Mouse (Mus musculus) forebrain, postnatal 0 days (tissue): ENCODE data around the gene Fat2. TPM values are rescaled to one million over a fixed set of nuclear protein-coding genes. Genes with fewer than 3 reads are reported as not detected.

Experiments
- ATAC-seq: fragments of 200-750 bp; cut with Nextera tagmentation; 2 replicates; pipeline ENCODE4 v1.8.0; 2017; ENCODE audit warnings: mild to moderate bottlenecking, moderate library complexity
- DNase-seq: peaks from one replicate; pipeline ENCODE4 v3.0.0-alpha.2; 2015
- H3K27ac ChIP-seq: fragments of 300-500 bp; sonication (generic); 2 replicates; pipeline ENCODE4 v1.5.1; 2014; ENCODE audit warnings: low read depth, mild to moderate bottlenecking, antibody characterized with exemption, low read length, moderate library complexity, mixed read lengths
- H3K27me3 ChIP-seq: fragments of 300-500 bp; sonication (generic); 2 replicates; pipeline ENCODE4 v1.6.1; 2014; ENCODE audit warnings: mild to moderate bottlenecking, low read length, mixed read lengths; ENCODE audit not compliant: insufficient read depth
- H3K36me3 ChIP-seq: fragments of 300-500 bp; sonication (generic); 2 replicates; pipeline ENCODE4 v1.6.1; 2014; ENCODE audit warnings: mild to moderate bottlenecking, moderate library complexity; ENCODE audit not compliant: insufficient read depth
- H3K4me1 ChIP-seq: fragments of 300-500 bp; sonication (generic); 2 replicates; pipeline ENCODE4 v1.6.1; 2014; ENCODE audit warnings: antibody characterized with exemption; ENCODE audit not compliant: insufficient read depth
- H3K4me2 ChIP-seq: fragments of 300-500 bp; sonication (generic); 2 replicates; pipeline ENCODE4 v1.6.1; 2014; ENCODE audit warnings: low read depth, mild to moderate bottlenecking, moderate library complexity
- H3K4me3 ChIP-seq: fragments of 300-500 bp; sonication (generic); 2 replicates; pipeline ENCODE4 v1.5.1; 2014; ENCODE audit warnings: low read depth, low read length, mixed read lengths
- H3K9ac ChIP-seq: fragments of 300-500 bp; sonication (generic); 2 replicates; pipeline ENCODE4 v1.6.1; 2014; ENCODE audit warnings: mild to moderate bottlenecking
- H3K9me3 ChIP-seq: fragments of 300-500 bp; sonication (generic); 2 replicates; pipeline ENCODE4 v1.6.1; 2016; ENCODE audit warnings: low read length
- CTCF ChIP-seq: sonication (generic); IDR thresholded peaks from 2 replicates; pipeline ENCODE4 v1.5.1; 2016; ENCODE audit warnings: antibody characterized with exemption, control low read depth, low read depth
- WGBS: fragments of 180-500 bp; shearing (Covaris S2); extraction: QIAGEN DNeasy Blood & Tissue Kit; methylation state at CpG from one replicate; pipeline ENCODE4 v1.1.7; 2014; 5-methylcytosine and 5-hydroxymethylcytosine counted together
- polyA plus RNA-seq: library from polyadenylated mRNA; unstranded; fragments of >200 nt; fragmentation: Nextera tagmentation; extraction: Ambion mirVana; gene quantifications from 2 replicates; pipeline ENCODE4 v1.2.1, GENCODE M21; 2015
- total RNA-seq: library from RNA; depleted of rRNA; stranded (reverse); fragments of >200 nt; gene quantifications from 2 replicates; pipeline ENCODE4 v1.2.3, GENCODE M21; 2014; rRNA removed

The Fat2 gene
- total RNA-seq (0.38 and 0.52 TPM in 2 replicates), polyA plus RNA-seq (0.01 and 0.06 TPM in 2 replicates)

DNA sequence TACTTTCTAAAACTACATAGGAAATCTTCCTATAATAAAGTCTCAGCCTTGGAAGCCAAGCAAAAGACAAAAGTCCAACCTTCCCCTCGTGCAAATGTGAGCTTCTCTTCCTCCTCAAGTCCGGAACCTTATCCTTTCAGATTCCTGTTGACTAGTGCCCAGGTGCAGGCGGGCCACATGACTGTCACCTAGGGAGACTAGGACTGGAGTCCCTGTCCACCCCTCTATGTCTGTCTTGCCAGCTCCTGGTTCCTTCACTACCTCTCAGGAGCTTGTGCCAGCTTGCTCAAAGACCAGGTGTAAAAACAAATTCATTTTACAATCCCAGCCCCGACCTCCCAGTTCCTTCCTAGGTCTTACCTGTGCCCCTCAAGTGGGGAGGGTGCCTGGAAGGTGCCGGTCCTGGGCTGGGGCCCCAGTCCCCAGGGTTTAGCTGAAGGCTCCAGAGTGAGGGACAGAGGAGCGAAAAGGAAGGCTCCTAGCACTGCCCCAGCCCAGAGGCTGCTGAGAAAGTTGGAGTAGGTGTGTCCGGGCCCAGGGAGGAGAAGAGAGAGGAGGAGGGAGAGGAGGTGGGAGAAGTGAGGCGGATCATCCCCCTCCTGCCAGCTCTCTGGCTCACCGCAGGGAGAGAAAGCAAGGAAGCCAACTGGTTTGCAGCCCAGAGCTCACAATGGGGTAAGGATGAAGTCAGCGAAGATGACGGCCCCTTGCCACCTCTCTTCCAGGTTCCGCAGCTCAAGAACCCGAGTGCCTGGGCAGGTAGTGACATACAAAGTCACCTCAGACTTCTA, at the start of gene Fat2:
Gene Fat2 (minus strand): TSS at position 464 of the 791 bp plus-strand sequence.
- Histone ChIP-seq H3K9ac (no peak within 1 kb of the TSS), H3K4me2 (no peak within 1 kb of the TSS), H3K36me3 (no peaks in the 10 kb centered on the region), H3K4me1 (no peaks in the 10 kb centered on the region), H3K27me3 (no peaks in the 10 kb centered on the region), H3K4me3 (no peak within 1 kb of the TSS), H3K9me3 (no peaks in the 10 kb centered on the region), H3K27ac (no peak within 1 kb of the TSS)
- WGBS: 44% methylated on average over 13 of the region's 13 CpGs
- TF ChIP-seq CTCF: no peak
- DNase-seq (no peak), ATAC-seq (no peak)

DNA sequence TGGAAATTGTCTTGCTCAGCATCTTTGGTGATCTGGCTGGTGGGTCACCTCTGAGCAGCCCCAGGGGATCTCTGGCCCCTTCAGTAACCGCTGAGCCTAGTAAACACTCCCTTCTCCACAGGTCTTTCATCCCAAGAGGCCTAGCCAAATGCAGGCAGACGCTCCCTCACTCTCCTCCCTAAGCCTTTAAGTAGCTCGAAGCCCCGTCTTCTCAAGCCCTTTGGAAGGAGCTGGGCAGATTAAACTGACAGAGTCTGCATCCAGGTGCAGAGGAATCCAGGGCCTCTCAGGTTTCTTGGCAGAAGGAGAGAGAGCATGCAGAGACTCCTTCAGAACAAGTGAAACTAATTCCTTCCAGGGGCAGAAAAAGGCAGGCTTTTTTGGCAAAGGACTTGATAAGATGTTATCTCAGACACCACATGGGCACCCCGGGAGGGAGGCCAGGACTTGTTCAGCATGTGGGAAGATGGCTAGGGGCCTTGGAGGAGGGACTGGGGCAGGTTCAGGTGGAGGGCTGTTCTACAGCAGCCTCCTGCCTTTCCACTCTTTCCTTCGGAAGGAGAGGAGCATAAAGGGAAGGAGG, 47.2 kb upstream of the Fat2 start:
- 19% methylated on average over 6 of the region's 6 CpGs for WGBS
- Histone ChIP-seq H3K27ac (no peak overlapping the region), H3K4me2 (no peak overlapping the region), H3K27me3 (no peaks in the 10 kb centered on the region), H3K36me3 (no peaks in the 10 kb centered on the region), H3K9ac (no peak overlapping the region), H3K4me3 (no peak overlapping the region), H3K9me3 (no peaks in the 10 kb centered on the region), H3K4me1 (no peaks in the 10 kb centered on the region)
- ATAC-seq (no peak), DNase-seq (no peak)
- TF ChIP-seq CTCF: no peak

DNA sequence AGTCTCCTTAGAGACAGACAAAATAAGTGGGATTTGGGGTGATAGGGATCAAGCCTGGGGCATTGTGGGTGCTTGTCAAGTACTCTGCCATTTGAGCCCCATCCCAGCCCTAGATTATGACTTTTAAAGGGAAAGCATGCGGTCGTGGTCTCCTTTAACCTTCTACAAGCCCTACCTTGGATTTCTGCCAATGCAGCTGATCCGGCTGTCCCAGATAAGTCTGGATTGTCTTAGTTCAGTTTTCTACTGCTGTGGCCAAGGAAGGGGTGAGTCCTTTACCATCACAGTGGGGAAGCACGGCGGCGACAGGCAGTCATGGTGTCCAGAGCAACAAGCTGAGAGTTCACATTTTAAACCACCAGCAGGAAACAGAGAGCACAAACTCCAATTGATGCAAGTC, 44.5 kb upstream of the Fat2 start:
- TF ChIP-seq CTCF: no peak
- DNase-seq (no peak), ATAC-seq (no peak)
- Histone ChIP-seq H3K27me3 (no peaks in the 10 kb centered on the region), H3K36me3 (no peaks in the 10 kb centered on the region), H3K9ac (no peak overlapping the region), H3K4me2 (no peak overlapping the region), H3K4me1 (no peaks in the 10 kb centered on the region), H3K9me3 (no peaks in the 10 kb centered on the region), H3K27ac (no peak overlapping the region), H3K4me3 (no peak overlapping the region)
- WGBS: 59% methylated on average over 6 of the region's 6 CpGs

DNA sequence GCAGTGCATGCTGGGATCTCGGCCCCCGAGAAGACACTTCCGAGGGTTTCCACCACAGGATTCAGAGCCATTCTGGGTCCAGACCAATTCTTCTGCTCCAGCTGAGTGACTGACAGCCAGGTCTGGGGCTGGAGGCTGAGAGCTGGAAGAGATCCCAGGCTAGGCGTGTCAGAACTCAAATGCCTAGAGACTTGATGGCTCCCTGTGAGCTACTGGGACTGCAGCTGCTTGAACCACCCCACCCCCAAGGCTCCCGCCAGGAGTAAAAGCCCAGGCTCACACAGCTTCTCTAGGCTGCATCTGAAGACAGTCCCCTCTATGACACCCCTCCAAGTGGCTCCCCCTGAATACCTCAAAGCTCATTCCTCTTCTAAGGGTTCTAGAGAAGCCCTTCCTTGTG, 42.0 kb upstream of the Fat2 start:
- H3K36me3 ChIP-seq: no peaks in the 10 kb centered on the region
- H3K9me3 ChIP-seq: no peaks in the 10 kb centered on the region
- H3K4me3 ChIP-seq: no peak overlapping the region
- DNase-seq: peak; percentile 70
- 38% methylated on average over 5 of the region's 5 CpGs for WGBS
- H3K4me2 ChIP-seq: no peak overlapping the region
- H3K4me1 ChIP-seq: no peaks in the 10 kb centered on the region
- no peak overlapping the region for H3K27ac ChIP-seq
- ATAC-seq: peak; percentile 93
- no peaks in the 10 kb centered on the region for H3K27me3 ChIP-seq
- no peak overlapping the region for H3K9ac ChIP-seq
- no peak for TF ChIP-seq CTCF

DNA sequence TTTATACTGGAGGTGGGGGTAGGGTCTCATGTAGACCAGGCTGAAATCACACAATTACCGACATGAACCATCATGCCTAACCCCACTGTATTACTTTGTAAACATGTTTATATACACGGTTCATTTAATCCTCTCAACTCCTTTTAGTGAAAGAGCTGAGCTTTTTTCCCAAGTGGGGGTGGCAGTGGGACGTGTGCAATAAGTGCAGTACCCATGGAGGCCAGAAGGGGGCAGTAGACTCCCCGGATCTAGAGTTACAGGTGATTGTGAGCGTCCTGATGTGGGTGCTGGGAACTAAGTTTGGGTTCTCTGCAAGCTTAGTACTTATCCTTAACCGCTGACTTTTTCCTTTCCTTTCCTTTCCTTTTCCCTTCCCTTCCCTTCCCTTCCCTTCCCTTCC, 37.5 kb upstream of the Fat2 start:
- DNase-seq: no peak
- no peaks in the 10 kb centered on the region for H3K4me1 ChIP-seq
- no peak overlapping the region for H3K4me3 ChIP-seq
- TF ChIP-seq CTCF: peak; percentile 20; the same call in 1 of the 2 replicates
- no peak overlapping the region for H3K9ac ChIP-seq
- ATAC-seq: no peak
- WGBS: 52% methylated on average over 6 of the region's 6 CpGs
- no peaks in the 10 kb centered on the region for H3K27me3 ChIP-seq
- no peaks in the 10 kb centered on the region for H3K9me3 ChIP-seq
- no peak overlapping the region for H3K27ac ChIP-seq
- no peak overlapping the region for H3K4me2 ChIP-seq
- no peaks in the 10 kb centered on the region for H3K36me3 ChIP-seq

DNA sequence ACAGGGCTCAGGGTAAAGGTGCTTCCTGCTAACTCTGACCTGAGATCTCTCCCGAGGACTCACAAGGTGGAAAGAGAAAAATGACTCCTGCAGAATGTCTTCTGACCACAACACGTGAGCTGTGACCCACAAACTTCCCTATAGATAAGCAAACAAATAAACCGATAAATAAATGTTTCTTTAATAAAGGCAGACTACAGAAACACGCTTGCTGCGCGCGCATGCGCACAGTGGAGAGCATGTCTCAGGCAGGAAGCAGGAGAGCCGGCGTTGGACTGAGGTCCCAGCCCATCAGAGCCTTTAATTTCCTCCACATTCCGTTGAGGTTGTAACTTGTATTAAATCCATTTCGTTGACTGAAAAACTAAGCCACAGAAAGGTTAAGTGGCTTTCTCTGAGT, 37.0 kb upstream of the Fat2 start:
- Histone ChIP-seq H3K9me3 (no peaks in the 10 kb centered on the region), H3K9ac (no peak overlapping the region), H3K36me3 (no peaks in the 10 kb centered on the region), H3K27ac (no peak overlapping the region), H3K27me3 (no peaks in the 10 kb centered on the region), H3K4me1 (no peaks in the 10 kb centered on the region), H3K4me2 (no peak overlapping the region), H3K4me3 (no peak overlapping the region)
- TF ChIP-seq CTCF: no peak
- DNase-seq (no peak), ATAC-seq (no peak)
- 89% methylated on average over 12 of the region's 12 CpGs for WGBS

DNA sequence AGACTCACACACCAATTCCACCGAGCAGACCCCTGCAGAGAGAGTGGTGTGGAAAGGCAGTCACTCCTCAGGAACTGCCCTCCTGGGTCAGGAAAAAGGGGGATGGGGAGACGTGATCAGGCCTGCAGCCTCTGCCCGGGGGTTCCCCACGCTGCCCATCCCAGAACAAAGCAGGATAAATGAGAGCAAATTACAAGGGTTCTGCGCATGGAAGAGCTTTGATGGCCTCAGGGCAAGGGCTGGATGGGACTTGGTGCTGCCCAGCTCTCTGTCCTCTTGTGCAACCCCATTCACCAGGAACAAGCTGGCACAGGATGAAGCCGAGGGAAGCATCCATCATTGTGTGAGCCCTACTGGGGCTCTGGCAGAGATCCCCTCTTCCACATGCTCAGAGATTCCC, 35.6 kb upstream of the Fat2 start:
- Histone ChIP-seq H3K9me3 (no peaks in the 10 kb centered on the region), H3K4me2 (no peak overlapping the region), H3K9ac (no peak overlapping the region), H3K36me3 (no peaks in the 10 kb centered on the region), H3K4me1 (no peaks in the 10 kb centered on the region), H3K27me3 (no peaks in the 10 kb centered on the region), H3K4me3 (no peak overlapping the region), H3K27ac (no peak overlapping the region)
- DNase-seq: no peak
- WGBS: 32% methylated on average over 6 of the region's 6 CpGs
- no peak for TF ChIP-seq CTCF
- ATAC-seq: no peak
